Mouse (Mus musculus) adrenal gland, postnatal 0 days (tissue): Measurements from ENCODE around the gene Bglap2. TPM values are rescaled to one million over a fixed set of nuclear protein-coding genes. Genes with fewer than 3 reads are reported as not detected.

Source experiments
- polyA plus RNA-seq: library from polyadenylated mRNA; unstranded; fragments of >200 nt; fragmentation: Nextera tagmentation; extraction: Ambion mirVana; gene quantifications from 2 replicates; pipeline ENCODE4 v1.2.1, GENCODE M21; 2015

Gene Bglap2
- polyA plus RNA-seq: not detected in 2 replicates

GRCm38 (mm10) chr3:88378599-88378998 lies at the start of gene Bglap2:
Bglap2 (minus strand) TSS chr3:88378699.

DNA sequence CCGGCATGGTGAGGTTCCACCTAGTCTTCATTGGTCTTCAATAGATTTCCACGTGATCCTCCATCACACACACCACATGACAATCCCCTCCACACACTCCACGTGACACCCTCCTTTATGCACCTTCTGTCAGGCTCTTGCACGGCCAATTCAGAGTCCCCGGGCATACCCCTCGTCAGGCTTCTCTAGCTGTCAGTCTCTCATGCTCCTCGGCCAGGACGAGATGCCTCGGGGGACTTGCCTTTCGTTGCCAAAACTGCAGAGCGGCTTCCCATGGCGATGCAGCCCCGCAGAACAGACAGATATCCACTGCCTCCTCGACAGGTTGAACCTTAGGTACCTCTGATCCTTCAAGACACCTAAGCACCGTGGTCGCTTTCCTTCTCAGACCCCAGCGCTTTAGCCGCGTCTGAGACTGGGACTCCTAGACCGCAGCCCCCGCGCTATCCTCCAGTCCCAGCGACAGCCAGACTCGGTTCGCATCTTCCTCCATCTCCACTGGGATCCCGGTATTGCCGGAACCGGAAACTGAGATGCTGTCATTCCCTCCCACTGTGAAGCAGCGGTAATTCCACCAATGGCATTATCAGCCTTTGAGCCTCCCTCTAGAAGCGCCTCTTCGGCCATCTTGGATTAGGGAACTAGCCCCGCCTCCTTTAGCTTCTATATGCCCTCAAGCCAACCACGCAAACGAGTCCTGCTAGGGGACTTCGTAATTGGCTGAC lies 46.3 kb upstream of the Bglap2 start, which contains the start of gene Slc25a44:
Gene Slc25a44 (minus strand): TSS at position 535 of the 725 bp plus-strand sequence.

DNA sequence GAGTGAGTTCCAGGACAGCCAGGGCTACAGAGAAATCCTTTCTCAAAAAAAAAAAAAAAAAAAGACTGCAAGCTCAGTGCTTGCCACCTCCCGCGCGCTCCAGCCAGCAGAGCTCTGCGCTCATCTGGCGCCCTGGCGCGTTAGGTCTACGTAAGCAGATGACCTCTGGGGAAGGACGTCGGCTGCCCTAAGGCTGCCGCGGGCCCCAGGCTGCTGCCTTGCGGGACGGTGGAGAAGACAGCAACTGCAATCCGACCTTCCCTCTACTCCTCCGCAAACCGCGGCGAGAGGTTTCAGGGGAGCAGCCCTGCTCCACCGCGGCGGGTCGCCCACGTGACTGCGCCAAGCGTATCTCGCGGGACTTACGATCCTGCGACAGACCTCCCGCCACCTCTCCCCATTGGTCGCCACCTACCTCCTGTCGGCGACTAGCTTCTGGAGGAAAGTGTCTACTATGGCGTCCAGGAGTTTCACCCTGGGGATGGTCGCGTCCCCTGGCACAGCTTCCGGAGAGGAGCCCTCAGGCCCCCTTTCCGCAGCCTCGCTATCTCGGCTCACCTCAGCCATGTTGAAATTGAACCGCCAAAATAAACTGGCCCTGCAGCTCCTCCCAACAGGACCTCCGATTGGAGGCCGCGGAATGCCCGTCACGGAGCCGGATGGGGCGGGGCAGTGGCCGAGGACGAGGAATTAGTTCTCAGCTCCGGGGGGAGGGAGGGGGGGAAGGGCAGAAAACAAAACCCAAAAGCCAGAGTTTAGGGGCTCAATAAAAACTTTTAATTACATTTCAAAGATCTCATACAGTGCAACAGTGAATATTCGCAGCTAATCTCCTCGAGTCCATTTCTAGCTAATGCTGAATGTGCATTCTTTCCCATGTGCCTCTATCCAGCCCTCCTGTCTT lies 31.5 kb upstream of the Bglap2 start, which contains the start of gene Pmf1:
Gene Pmf1 (minus strand): TSS at position 591 of the 904 bp plus-strand sequence.

DNA sequence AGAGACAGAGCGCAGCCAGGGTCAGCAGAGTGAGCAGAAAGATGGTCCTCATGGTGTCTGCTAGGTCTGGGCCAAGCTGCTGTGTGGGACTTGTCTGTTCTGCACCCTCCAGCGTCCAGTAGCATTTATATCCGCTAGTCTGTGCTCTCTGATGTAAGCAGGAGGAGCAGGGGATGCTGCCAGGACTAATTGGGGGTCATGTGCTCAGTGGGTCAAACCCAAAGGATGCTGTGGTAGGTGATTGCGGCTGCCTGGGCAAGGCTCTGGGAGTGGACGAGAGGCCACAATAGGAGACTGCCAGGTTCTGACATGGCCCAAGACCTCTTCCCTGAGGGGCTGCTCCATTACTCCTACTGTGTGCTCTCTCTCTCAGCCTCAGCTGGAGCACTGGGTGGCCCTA lies 5.9 kb upstream of the Bglap2 start, which contains the start of gene Bglap:
Gene Bglap (minus strand): TSS at position 101 of the 400 bp plus-strand sequence.

DNA sequence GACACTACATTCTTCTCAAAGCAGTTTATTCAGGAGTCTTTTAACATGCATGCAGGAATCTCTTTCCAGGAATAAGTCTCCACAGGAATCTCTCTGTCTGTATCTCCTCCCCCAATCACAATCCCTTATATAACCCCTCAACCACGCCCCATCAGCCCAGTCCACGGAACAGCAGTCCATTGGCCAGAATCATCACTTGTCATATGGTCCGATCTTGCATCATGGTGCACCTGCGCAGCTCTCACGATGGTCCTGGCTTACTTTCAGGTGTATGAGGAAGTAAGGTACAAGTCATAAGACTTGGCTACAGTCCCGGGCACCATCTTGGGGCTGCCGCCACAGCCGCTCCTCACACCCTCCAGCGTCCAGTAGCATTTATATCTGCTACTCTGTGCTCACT lies 5.9 kb downstream of the Bglap2 start, which contains the start of gene Bglap3:
Gene Bglap3 (minus strand): TSS at position 101 of the 400 bp plus-strand sequence.

GRCm38 (mm10) chr3:88364337-88364736 lies 14.2 kb downstream of the Bglap2 start, which contains the start of gene Paqr6:
Paqr6 (plus strand) TSS chr3:88364584.

DNA sequence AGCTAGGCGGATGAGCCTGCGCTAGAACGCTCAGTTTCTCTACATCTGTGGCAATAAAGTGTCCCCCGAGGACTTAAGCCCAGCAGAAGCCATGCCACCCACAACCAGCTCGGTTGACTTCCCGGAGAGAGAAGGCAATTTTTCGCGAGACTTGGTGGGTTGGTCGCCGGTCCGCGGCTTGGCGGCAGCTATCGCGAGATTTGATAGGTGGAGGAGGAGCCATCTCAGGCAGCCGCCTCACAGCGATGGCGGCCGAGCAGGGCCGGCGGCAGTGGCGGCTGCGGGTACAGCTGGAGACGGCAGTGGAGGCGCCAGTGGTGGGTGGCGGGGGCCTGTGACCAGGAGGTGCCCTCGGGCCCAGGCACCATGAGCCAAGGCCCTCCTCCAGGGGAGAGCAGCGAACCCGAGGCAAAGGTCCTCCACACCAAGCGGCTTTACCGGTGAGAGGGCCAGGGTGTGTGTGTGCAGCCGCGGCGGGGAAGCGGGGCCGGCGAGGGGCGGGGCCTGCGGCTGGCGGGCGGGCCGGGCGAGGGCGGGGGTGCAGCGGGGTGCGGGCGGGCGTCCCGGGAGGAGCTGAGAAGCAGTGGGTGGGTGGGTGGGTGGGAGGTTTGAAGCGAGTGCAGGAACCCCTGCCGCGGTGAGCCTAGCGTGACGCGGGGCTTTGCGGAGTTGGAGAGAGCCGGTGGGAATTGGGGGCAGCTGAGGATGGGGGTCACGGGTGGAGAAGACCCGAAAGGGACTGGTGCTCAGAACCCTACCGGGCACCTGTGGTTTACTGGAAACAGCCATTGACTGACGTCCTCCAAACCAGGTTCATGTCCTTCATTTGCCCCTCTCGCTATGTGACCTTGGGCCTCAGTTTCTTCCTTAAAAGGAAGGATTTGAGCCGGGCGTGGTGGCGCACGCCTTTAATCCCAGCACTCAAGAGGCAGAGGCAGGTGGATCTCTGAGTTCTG lies 42.2 kb downstream of the Bglap2 start, which contains the start of the genes Tmem79 and Smg5:
Gene Tmem79 (minus strand): TSS at position 91 of the 956 bp plus-strand sequence.
Gene Smg5 (plus strand): TSS at position 203 of the 956 bp plus-strand sequence.

Other genes starting within 250 kb of the Bglap2 start
- 16.6 and 22.4 TPM in 2 replicates for gene Mef2d, start 236.3 kb downstream of the Bglap2 start, polyA plus RNA-seq
- gene Rhbg, start 124.0 kb downstream of the Bglap2 start, polyA plus RNA-seq: 0.44 and 0.46 TPM in 2 replicates
- 0.19 and 0.44 TPM in 2 replicates for gene Gm38392, start 91.5 kb downstream of the Bglap2 start, polyA plus RNA-seq
- 28.9 and 48.6 TPM in 2 replicates for gene Tsacc, start 81.7 kb downstream of the Bglap2 start, polyA plus RNA-seq
- gene Cct3, start 81.6 kb downstream of the Bglap2 start, polyA plus RNA-seq: 229 and 265 TPM in 2 replicates
- gene Glmp, start 53.7 kb downstream of the Bglap2 start, polyA plus RNA-seq: 174 and 296 TPM in 2 replicates
- gene Tmem79, start 42.6 kb downstream of the Bglap2 start, polyA plus RNA-seq: 2.1 and 2.2 TPM in 2 replicates
- 15.7 and 22.3 TPM in 2 replicates for gene Smg5, start 42.4 kb downstream of the Bglap2 start, polyA plus RNA-seq
- 24.2 and 53.0 TPM in 2 replicates for gene Paqr6, start 14.1 kb downstream of the Bglap2 start, polyA plus RNA-seq
- gene Bglap3, start 6.0 kb downstream of the Bglap2 start, polyA plus RNA-seq: 0.55 TPM in 1 of 2 replicates, not detected in the other
- 0.59 and 0.93 TPM in 2 replicates for gene Bglap, start 5.8 kb upstream of the Bglap2 start, polyA plus RNA-seq
- 46.1 and 61.3 TPM in 2 replicates for gene Pmf1, start 31.6 kb upstream of the Bglap2 start, polyA plus RNA-seq
- gene Slc25a44, start 46.4 kb upstream of the Bglap2 start, polyA plus RNA-seq: 12.5 and 15.6 TPM in 2 replicates
- gene Sema4a, start 82.5 kb upstream of the Bglap2 start, polyA plus RNA-seq: 4.1 and 5.2 TPM in 2 replicates
- gene Lmna, start 131.3 kb upstream of the Bglap2 start, polyA plus RNA-seq: 128 and 130 TPM in 2 replicates
- gene Mex3a, start 153.7 kb upstream of the Bglap2 start, polyA plus RNA-seq: 2.7 and 3.6 TPM in 2 replicates
- 0.58 and 0.88 TPM in 2 replicates for gene Rab25, start 169.6 kb upstream of the Bglap2 start, polyA plus RNA-seq
- 141 and 169 TPM in 2 replicates for gene Lamtor2, start 174.4 kb upstream of the Bglap2 start, polyA plus RNA-seq
- 19.2 and 23.5 TPM in 2 replicates for gene Ubqln4, start 175.1 kb upstream of the Bglap2 start, polyA plus RNA-seq
- 269 and 288 TPM in 2 replicates for gene Ssr2, start 197.2 kb upstream of the Bglap2 start, polyA plus RNA-seq
- 33.7 and 39.2 TPM in 2 replicates for gene Arhgef2, start 227.3 kb upstream of the Bglap2 start, polyA plus RNA-seq